Mouse (Mus musculus) forebrain, embryonic 12.5 days (tissue): ENCODE data around the gene Zfp108. TPM values are rescaled to one million over a fixed set of nuclear protein-coding genes. Genes with fewer than 3 reads are reported as not detected.
A peak's percentile ranks its signal among the peaks of the same experiment; 100 is the strongest.

Experiments used
- ATAC-seq: fragments of 200-750 bp; cut with Nextera tagmentation; 2 replicates; pipeline ENCODE4 v1.8.0; 2017; ENCODE audit warnings: moderate TSS enrichment; ENCODE audit not compliant: low FRiP score
- H3K27ac ChIP-seq: fragments of 300-500 bp; sonication (generic); 2 replicates; pipeline ENCODE4 v1.5.1; 2016; ENCODE audit warnings: mild to moderate bottlenecking
- H3K27me3 ChIP-seq: fragments of 300-500 bp; sonication (generic); 2 replicates; pipeline ENCODE4 v1.6.1; 2016; ENCODE audit warnings: mild to moderate bottlenecking
- H3K36me3 ChIP-seq: fragments of 300-500 bp; sonication (generic); replicated peaks from 2 replicates; pipeline ENCODE4 v1.6.1; 2016; ENCODE audit warnings: mild to moderate bottlenecking
- H3K4me1 ChIP-seq: fragments of 300-500 bp; sonication (generic); 2 replicates; pipeline ENCODE4 v1.6.1; 2016
- H3K4me2 ChIP-seq: fragments of 300-500 bp; sonication (generic); 2 replicates; pipeline ENCODE4 v1.6.1; 2016; ENCODE audit warnings: mild to moderate bottlenecking, moderate library complexity
- H3K4me3 ChIP-seq: fragments of 300-500 bp; sonication (generic); replicated peaks from 2 replicates; pipeline ENCODE4 v1.5.1; 2016; ENCODE audit warnings: mild to moderate bottlenecking
- H3K9ac ChIP-seq: fragments of 300-500 bp; sonication (generic); 2 replicates; pipeline ENCODE4 v1.6.1; 2016; ENCODE audit warnings: mild to moderate bottlenecking
- H3K9me3 ChIP-seq: fragments of 300-500 bp; sonication (generic); 2 replicates; pipeline ENCODE4 v1.6.1; 2016
- whole genome bisulfite sequencing: fragments of 180-500 bp; shearing (Covaris S2); methylation state at CpG from one replicate; pipeline ENCODE4 v1.1.7; 2016; 5-methylcytosine and 5-hydroxymethylcytosine counted together
- polyA plus RNA-seq: library from polyadenylated mRNA; unstranded; fragments of >200 nt; fragmentation: Nextera tagmentation; extraction: Ambion mirVana; gene quantifications from 2 replicates; pipeline ENCODE4 v1.2.1, GENCODE M21; 2016

Zfp108 gene
- polyA plus RNA-seq, 1 experiment from 2014 or later: 3.2 TPM

DNA sequence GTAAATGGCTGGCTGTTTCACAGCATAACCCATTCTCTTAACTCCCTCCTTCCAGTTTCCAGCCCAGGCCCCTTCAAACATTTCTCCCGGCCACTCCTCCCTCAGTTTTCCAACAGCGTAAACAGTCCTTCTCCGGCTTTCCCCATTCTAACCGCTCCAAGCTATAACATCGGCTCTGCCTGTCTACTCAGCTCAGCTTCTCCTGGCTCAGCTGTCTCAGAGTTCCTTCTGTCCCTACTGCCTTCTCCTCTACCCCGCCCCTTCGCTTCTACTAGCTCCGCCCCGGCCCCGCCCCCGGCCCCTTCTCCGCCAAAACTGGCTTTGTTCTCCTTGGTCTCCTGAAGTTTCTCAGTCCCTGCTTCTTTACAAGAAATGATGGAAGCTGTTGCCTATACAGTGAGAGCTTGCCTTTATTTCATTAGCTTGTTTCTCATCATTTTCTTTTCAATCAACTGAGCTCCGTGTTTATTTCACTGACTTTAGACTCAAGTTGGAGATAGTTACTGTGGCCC, 46.2 kb downstream of the Zfp108 start, which contains the start of gene Zfp61:
Gene Zfp61 (minus strand): TSS at position 462 of the 512 bp plus-strand sequence.
- H3K4me2 ChIP-seq: peak within 1 kb of the TSS; percentile 91
- no peaks in the 10 kb centered on the region for H3K9me3 ChIP-seq
- peak within 1 kb of the TSS; percentile 85 for H3K9ac ChIP-seq
- no peaks in the 10 kb centered on the region for H3K27me3 ChIP-seq
- H3K36me3 ChIP-seq: peaks cover 39% of the 10 kb centered on the region
- WGBS: under 1% methylated on average over 13 of the region's 13 CpGs
- peak within 1 kb of the TSS; percentile 69 for H3K4me3 ChIP-seq
- H3K4me1 ChIP-seq: peaks cover 14% of the 10 kb centered on the region
- peak within 1 kb of the TSS; percentile 95 for H3K27ac ChIP-seq
- peak; percentile 75 for ATAC-seq

Other genes starting within 250 kb of the Zfp108 start
- gene Vmn1r183, start 201.5 kb upstream of the Zfp108 start, polyA plus RNA-seq: not detected in 2 replicates
- gene Zfp180, start 172.9 kb upstream of the Zfp108 start, polyA plus RNA-seq: 31.9 and 32.7 TPM in 2 replicates
- 7.3 and 7.7 TPM in 2 replicates for gene Zfp112, start 142.5 kb upstream of the Zfp108 start, polyA plus RNA-seq
- 16.8 and 17.9 TPM in 2 replicates for gene Zfp235, start 120.6 kb upstream of the Zfp108 start, polyA plus RNA-seq
- 6.1 and 7.7 TPM in 2 replicates for gene Zfp114, start 79.7 kb upstream of the Zfp108 start, polyA plus RNA-seq
- gene Zfp111, start 43.4 kb upstream of the Zfp108 start, polyA plus RNA-seq: 10.7 and 11.9 TPM in 2 replicates
- 5.3 TPM in 2 replicates for gene Zfp109, start 17.2 kb upstream of the Zfp108 start, polyA plus RNA-seq
- gene Zfp93, start 15.6 kb downstream of the Zfp108 start, polyA plus RNA-seq: 7.6 and 7.7 TPM in 2 replicates
- gene Zfp61, start 46.4 kb downstream of the Zfp108 start, polyA plus RNA-seq: 44.5 and 44.8 TPM in 2 replicates
- gene Zfp94, start 61.9 kb downstream of the Zfp108 start, polyA plus RNA-seq: 17.8 and 19.0 TPM in 2 replicates
- gene Tescl, start 79.1 kb downstream of the Zfp108 start, polyA plus RNA-seq: not detected in 2 replicates
- not detected in 2 replicates for gene Lypd5, start 94.4 kb downstream of the Zfp108 start, polyA plus RNA-seq
- gene Kcnn4, start 115.5 kb downstream of the Zfp108 start, polyA plus RNA-seq: 1.1 and 1.4 TPM in 2 replicates
- 25.6 and 29.1 TPM in 2 replicates for gene Smg9, start 144.8 kb downstream of the Zfp108 start, polyA plus RNA-seq
- not detected in 2 replicates for gene Irgc1, start 197.5 kb downstream of the Zfp108 start, polyA plus RNA-seq
- gene Plaur, start 207.7 kb downstream of the Zfp108 start, polyA plus RNA-seq: 1.0 and 1.2 TPM in 2 replicates
- 32.1 and 38.3 TPM in 2 replicates for gene Cadm4, start 227.2 kb downstream of the Zfp108 start, polyA plus RNA-seq